Mouse (Mus musculus) liver, embryonic 13.5 days (tissue): ENCODE measurements around the gene Yars2. TPM values are rescaled to one million over a fixed set of nuclear protein-coding genes. Genes with fewer than 3 reads are reported as not detected.

Experiments
- ATAC-seq: fragments of 200-750 bp; cut with Nextera tagmentation; 2 replicates; pipeline ENCODE4 v1.8.0; 2017; ENCODE audit warnings: low read depth, mild to moderate bottlenecking, moderate number of reproducible peaks, moderate library complexity
- DNase-seq: peaks from one replicate; pipeline ENCODE4 v3.0.0; 2022
- H3K27ac ChIP-seq: fragments of 300-500 bp; sonication (generic); 2 replicates; pipeline ENCODE4 v1.5.1; 2015; ENCODE audit warnings: moderate library complexity, mild to moderate bottlenecking, inconsistent platforms
- H3K27me3 ChIP-seq: fragments of 300-500 bp; sonication (generic); 2 replicates; pipeline ENCODE4 v1.6.1; 2015; ENCODE audit warnings: mild to moderate bottlenecking, inconsistent platforms
- H3K36me3 ChIP-seq: fragments of 300-500 bp; sonication (generic); 2 replicates; pipeline ENCODE4 v1.6.1; 2015; ENCODE audit warnings: mild to moderate bottlenecking, inconsistent platforms
- H3K4me1 ChIP-seq: fragments of 300-500 bp; sonication (generic); replicated peaks from 2 replicates; pipeline ENCODE4 v1.6.1; 2015; ENCODE audit warnings: inconsistent platforms
- H3K4me2 ChIP-seq: fragments of 300-500 bp; sonication (generic); 2 replicates; pipeline ENCODE4 v1.6.1; 2015; ENCODE audit warnings: inconsistent platforms, mild to moderate bottlenecking, moderate library complexity
- H3K4me3 ChIP-seq: fragments of 300-500 bp; sonication (generic); replicated peaks from 2 replicates; pipeline ENCODE4 v1.5.1; 2015; ENCODE audit warnings: mild to moderate bottlenecking, inconsistent platforms
- H3K9ac ChIP-seq: fragments of 300-500 bp; sonication (generic); 2 replicates; pipeline ENCODE4 v1.6.1; 2015; ENCODE audit warnings: mild to moderate bottlenecking, inconsistent platforms
- H3K9me3 ChIP-seq: fragments of 300-500 bp; sonication (generic); replicated peaks from 2 replicates; pipeline ENCODE4 v1.6.1; 2016; ENCODE audit warnings: inconsistent platforms
- WGBS: fragments of 180-500 bp; shearing (Covaris S2); methylation state at CpG from one replicate; pipeline ENCODE4 v1.1.7; 2015; ENCODE audit not compliant: insufficient replicate concordance; 5-methylcytosine and 5-hydroxymethylcytosine counted together
- polyA plus RNA-seq: library from polyadenylated mRNA; unstranded; fragments of >200 nt; fragmentation: Nextera tagmentation; extraction: Ambion mirVana; gene quantifications from 2 replicates; pipeline ENCODE4 v1.2.1, GENCODE M21; 2015

Yars2 gene
- polyA plus RNA-seq: 38.7 and 43.4 TPM in 2 replicates

GRCm38 (mm10) chr16:16302369-16303137 is at the start of gene Yars2:
Yars2 (plus strand) TSS chr16:16302965.
- peak; percentile 82 for DNase-seq
- WGBS: under 1% methylated on average over 50 of the region's 50 CpGs
- H3K27me3 ChIP-seq: 0 out of 2 replicates have a peak, but pooled peaks cover 3% of the 10 kb centered on the region
- H3K27ac ChIP-seq: peak within 1 kb of the TSS; percentile 89
- H3K4me2 ChIP-seq: peak within 1 kb of the TSS; percentile 93
- H3K4me3 ChIP-seq: peak within 1 kb of the TSS; percentile 96
- peaks cover 20% of the 10 kb centered on the region for H3K4me1 ChIP-seq
- H3K9ac ChIP-seq: peak within 1 kb of the TSS; percentile 87
- H3K9me3 ChIP-seq: no peaks in the 10 kb centered on the region
- peak; percentile 98 for ATAC-seq
- peaks cover 12% of the 10 kb centered on the region for H3K36me3 ChIP-seq

- H3K27ac ChIP-seq: no peak overlapping the region
- no peak overlapping the region for H3K4me3 ChIP-seq
- no peaks in the 10 kb centered on the region for H3K27me3 ChIP-seq
- WGBS: 63% methylated on average over 4 of the region's 4 CpGs
- ATAC-seq: no peak
- H3K4me1 ChIP-seq: no peaks in the 10 kb centered on the region
- H3K9ac ChIP-seq: no peak overlapping the region
- H3K9me3 ChIP-seq: no peaks in the 10 kb centered on the region
- no peak for DNase-seq
- no peak overlapping the region for H3K4me2 ChIP-seq
- no peaks in the 10 kb centered on the region for H3K36me3 ChIP-seq
Observed at GRCm38 (mm10) chr16:16253326-16254074, 49.3 kb upstream of the Yars2 start.

- H3K27me3 ChIP-seq: no peaks in the 10 kb centered on the region
- ATAC-seq (no peak), DNase-seq (no peak)
- 34% methylated on average over 1 of the region's 1 CpGs for WGBS
- no peak overlapping the region for H3K4me2 ChIP-seq
- H3K9me3 ChIP-seq: no peaks in the 10 kb centered on the region
- H3K36me3 ChIP-seq: no peaks in the 10 kb centered on the region
- no peaks in the 10 kb centered on the region for H3K4me1 ChIP-seq
- H3K27ac ChIP-seq: no peak overlapping the region
- no peak overlapping the region for H3K4me3 ChIP-seq
- H3K9ac ChIP-seq: no peak overlapping the region
Observed at GRCm38 (mm10) chr16:16255217-16255616, 47.5 kb upstream of the Yars2 start.

- ATAC-seq (no peak), DNase-seq (no peak)
- no peaks in the 10 kb centered on the region for H3K27me3 ChIP-seq
- 58% methylated on average over 7 of the region's 7 CpGs for WGBS
- no peak overlapping the region for H3K4me3 ChIP-seq
- H3K36me3 ChIP-seq: no peaks in the 10 kb centered on the region
- no peak overlapping the region for H3K4me2 ChIP-seq
- no peak overlapping the region for H3K27ac ChIP-seq
- no peaks in the 10 kb centered on the region for H3K9me3 ChIP-seq
- H3K4me1 ChIP-seq: no peaks in the 10 kb centered on the region
- H3K9ac ChIP-seq: no peak overlapping the region
Observed at GRCm38 (mm10) chr16:16255874-16256273, 46.9 kb upstream of the Yars2 start.

GRCm38 (mm10) chr16:16256672-16257071 is 46.1 kb upstream of the Yars2 start:
- no peaks in the 10 kb centered on the region for H3K9me3 ChIP-seq
- no peaks in the 10 kb centered on the region for H3K27me3 ChIP-seq
- H3K36me3 ChIP-seq: no peaks in the 10 kb centered on the region
- ATAC-seq: no peak
- H3K4me3 ChIP-seq: no peak overlapping the region
- WGBS: 22% methylated on average over 1 of the region's 1 CpGs
- no peak overlapping the region for H3K4me2 ChIP-seq
- no peak for DNase-seq
- no peak overlapping the region for H3K27ac ChIP-seq
- no peak overlapping the region for H3K9ac ChIP-seq
- H3K4me1 ChIP-seq: no peaks in the 10 kb centered on the region

- no peak overlapping the region for H3K4me2 ChIP-seq
- 77% methylated on average over 5 of the region's 5 CpGs for whole genome bisulfite sequencing
- H3K27me3 ChIP-seq: no peaks in the 10 kb centered on the region
- H3K27ac ChIP-seq: no peak overlapping the region
- no peak overlapping the region for H3K4me3 ChIP-seq
- no peaks in the 10 kb centered on the region for H3K9me3 ChIP-seq
- no peaks in the 10 kb centered on the region for H3K4me1 ChIP-seq
- no peak overlapping the region for H3K9ac ChIP-seq
- no peak for ATAC-seq
- DNase-seq: no peak
- no peaks in the 10 kb centered on the region for H3K36me3 ChIP-seq
Observed at GRCm38 (mm10) chr16:16260882-16261281, 41.9 kb upstream of the Yars2 start.

GRCm38 (mm10) chr16:16261481-16261880 is 41.3 kb upstream of the Yars2 start:
- no peak overlapping the region for H3K9ac ChIP-seq
- H3K9me3 ChIP-seq: no peaks in the 10 kb centered on the region
- no peaks in the 10 kb centered on the region for H3K4me1 ChIP-seq
- H3K36me3 ChIP-seq: no peaks in the 10 kb centered on the region
- H3K4me2 ChIP-seq: no peak overlapping the region
- no peak for ATAC-seq
- no peak for DNase-seq
- no peaks in the 10 kb centered on the region for H3K27me3 ChIP-seq
- H3K4me3 ChIP-seq: no peak overlapping the region
- no peak overlapping the region for H3K27ac ChIP-seq
- WGBS: 78% methylated on average over 6 of the region's 6 CpGs

- Histone ChIP-seq H3K4me2 (no peak overlapping the region), H3K4me3 (no peak overlapping the region), H3K9me3 (no peaks in the 10 kb centered on the region), H3K4me1 (no peaks in the 10 kb centered on the region), H3K9ac (no peak overlapping the region), H3K36me3 (no peaks in the 10 kb centered on the region), H3K27me3 (no peaks in the 10 kb centered on the region), H3K27ac (no peak overlapping the region)
- 77% methylated on average over 3 of the region's 3 CpGs for WGBS
- ATAC-seq: no peak
- no peak for DNase-seq
Observed at GRCm38 (mm10) chr16:16262436-16262835, 40.3 kb upstream of the Yars2 start.

- Histone ChIP-seq H3K9ac (no peak overlapping the region), H3K36me3 (no peaks in the 10 kb centered on the region), H3K4me3 (no peak overlapping the region), H3K27me3 (no peaks in the 10 kb centered on the region), H3K4me2 (no peak overlapping the region), H3K4me1 (no peaks in the 10 kb centered on the region), H3K9me3 (no peaks in the 10 kb centered on the region), H3K27ac (no peak overlapping the region)
- WGBS: 56% methylated on average over 3 of the region's 3 CpGs
- ATAC-seq: no peak
- no peak for DNase-seq
Observed at GRCm38 (mm10) chr16:16272978-16273377, 29.8 kb upstream of the Yars2 start.

- H3K4me2 ChIP-seq: no peak overlapping the region
- ATAC-seq (no peak), DNase-seq (no peak)
- H3K4me1 ChIP-seq: no peaks in the 10 kb centered on the region
- H3K9ac ChIP-seq: no peak overlapping the region
- H3K27ac ChIP-seq: no peak overlapping the region
- H3K36me3 ChIP-seq: no peaks in the 10 kb centered on the region
- H3K9me3 ChIP-seq: no peaks in the 10 kb centered on the region
- no peak overlapping the region for H3K4me3 ChIP-seq
- no peaks in the 10 kb centered on the region for H3K27me3 ChIP-seq
- 65% methylated on average over 6 of the region's 6 CpGs for WGBS
Observed at GRCm38 (mm10) chr16:16273752-16274151, 29.0 kb upstream of the Yars2 start.

- H3K27ac ChIP-seq: peak overlapping the region; percentile 89
- DNase-seq: peak; percentile 45
- peak; percentile 61 for ATAC-seq
Observed at GRCm38 (mm10) chr16:16303138-16303827, 518 bp downstream of the Yars2 start.

More at GRCm38 (mm10) chr16:16303138-16303827, 518 bp downstream of the Yars2 start:
- peak overlapping the region; percentile 96 for H3K4me3 ChIP-seq
- no peaks in the 10 kb centered on the region for H3K9me3 ChIP-seq
- peaks cover 18% of the 10 kb centered on the region for H3K36me3 ChIP-seq
- H3K9ac ChIP-seq: peak overlapping the region; percentile 87
- peak overlapping the region; percentile 93 for H3K4me2 ChIP-seq
- peaks cover 20% of the 10 kb centered on the region for H3K4me1 ChIP-seq
- WGBS: under 1% methylated on average over 61 of the region's 61 CpGs
- H3K27me3 ChIP-seq: 0 out of 2 replicates have a peak, but pooled peaks cover 3% of the 10 kb centered on the region
